Mouse (Mus musculus): Measurements from ENCODE around the gene Sgcd.
"Not testable (repeated sequence)": the region's sequence is repeated elsewhere in the genome, so short reads cannot be mapped to it uniquely, and the experiment has no call there.

The Sgcd gene

DNA sequence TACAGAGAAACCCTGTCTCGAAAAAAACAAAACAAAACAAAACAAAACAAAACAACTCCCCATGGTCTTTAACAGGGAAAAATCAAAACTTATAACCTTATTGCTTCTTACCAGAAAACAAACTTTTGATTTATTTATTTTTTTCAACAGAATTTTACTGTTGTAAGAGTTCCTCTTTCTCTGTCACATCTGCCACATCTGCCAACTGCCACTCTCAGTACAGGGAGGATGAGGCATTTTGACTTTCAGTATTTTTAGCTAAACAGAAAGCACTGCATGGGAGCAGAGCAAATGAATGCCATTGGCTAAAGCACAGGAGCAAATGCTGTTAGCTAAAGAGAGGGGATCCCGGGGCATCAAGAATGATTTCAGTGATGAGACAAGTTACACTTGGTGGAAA is 528.6 kb downstream of the Sgcd start:
- DNase-seq (ENCODE audit: low spot score) = no peak

DNA sequence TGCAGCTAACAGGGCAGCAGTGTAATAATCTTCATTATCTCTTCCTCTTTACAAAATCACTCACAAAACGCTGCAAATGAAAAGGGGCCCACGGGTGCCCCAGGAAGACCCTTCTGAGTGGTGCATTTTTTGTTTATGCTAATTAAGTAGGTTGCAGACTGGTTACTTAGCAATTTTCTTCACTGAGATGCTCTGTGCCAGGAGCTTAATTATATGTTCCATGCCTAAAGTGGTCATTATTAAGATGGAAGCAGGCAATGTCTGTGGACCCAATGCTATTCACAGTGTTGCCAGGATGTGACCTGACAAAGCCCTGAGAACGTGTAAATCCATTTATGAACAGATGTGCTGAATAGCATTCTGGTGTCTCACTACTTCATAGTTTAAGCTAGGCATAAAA is 529.6 kb downstream of the Sgcd start:
- no peak for DNase-seq (ENCODE audit: low spot score)

DNA sequence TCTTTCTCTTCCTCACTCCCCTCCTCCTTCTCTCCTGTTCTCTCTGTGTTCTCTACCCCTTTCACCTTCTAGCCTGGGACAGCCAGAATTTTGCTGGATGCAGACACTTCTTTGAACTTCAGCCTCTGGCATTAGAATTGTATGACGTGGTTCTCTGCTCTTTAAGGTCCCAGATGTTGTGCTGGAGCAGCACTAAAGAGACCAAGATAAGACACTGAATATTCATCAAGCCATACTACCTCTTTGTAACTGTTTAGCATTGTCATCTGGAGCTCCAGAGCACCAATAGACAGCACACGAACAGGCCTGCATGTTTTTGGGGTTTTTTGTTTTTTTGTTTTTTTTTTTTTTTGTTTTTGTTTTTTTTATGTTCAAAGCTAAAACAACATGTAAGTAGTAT is 541.0 kb downstream of the Sgcd start:
- DNase-seq (ENCODE audit: low spot score) = no peak

DNA sequence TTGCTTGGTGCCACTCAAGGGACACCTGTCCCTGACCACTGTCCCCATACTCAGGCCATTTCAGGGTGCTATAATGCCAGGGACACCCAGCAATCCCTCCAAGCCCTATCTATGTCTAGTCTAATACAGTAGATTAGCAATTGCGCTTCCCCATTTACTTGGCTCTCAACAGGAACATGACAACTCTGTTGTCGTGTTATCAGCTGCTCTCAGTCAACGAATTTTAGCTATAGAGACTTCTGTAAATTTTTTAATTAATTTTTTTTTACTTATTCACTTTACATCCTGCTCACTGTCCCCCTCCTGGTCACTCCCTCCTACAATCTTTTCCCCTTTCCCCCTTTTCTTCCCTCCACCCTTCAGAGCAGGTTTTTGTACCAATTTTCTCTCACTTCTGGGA is 542.4 kb downstream of the Sgcd start:
- no peak for DNase-seq (ENCODE audit: low spot score)

DNA sequence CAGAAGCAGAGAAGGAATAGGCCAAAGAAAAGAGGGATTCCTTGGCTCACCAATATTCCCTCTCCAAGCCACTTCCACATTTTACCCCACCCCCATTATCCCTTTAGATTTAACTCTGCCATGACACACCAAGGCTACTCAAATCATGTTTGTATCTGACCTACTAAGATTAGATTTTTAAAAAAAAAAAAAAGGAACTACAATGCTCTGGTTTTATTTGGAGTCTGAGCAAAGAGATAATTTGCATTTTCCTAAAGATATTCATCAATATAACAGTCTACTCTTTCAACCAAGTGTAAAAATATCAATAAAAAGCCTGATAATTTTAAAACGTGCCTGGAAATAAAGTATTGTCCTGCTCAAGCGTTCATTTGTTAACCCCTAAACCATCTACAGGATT is 543.1 kb downstream of the Sgcd start:
- DNase-seq (ENCODE audit: low spot score) = no peak

DNA sequence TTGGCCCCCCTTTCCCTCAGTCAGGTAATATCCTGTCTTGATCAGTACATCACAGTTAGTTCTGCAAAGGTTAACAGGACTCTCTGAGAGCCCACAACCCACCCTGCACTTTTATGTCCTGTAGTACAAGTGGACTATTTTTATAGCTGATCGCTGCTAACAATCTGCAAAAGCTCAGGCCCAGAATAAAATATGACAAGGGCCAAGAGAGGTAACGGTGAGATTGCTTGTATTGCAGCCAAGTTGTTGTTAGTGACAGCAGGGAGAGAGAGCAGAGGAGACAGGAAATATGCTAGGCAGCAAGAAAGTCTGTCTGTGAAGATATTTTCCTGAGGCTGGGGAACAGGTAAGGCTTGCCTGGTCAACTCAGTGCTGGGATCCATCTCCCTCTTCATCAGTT is 546.5 kb downstream of the Sgcd start:
- DNase-seq (ENCODE audit: low spot score) = no peak

DNA sequence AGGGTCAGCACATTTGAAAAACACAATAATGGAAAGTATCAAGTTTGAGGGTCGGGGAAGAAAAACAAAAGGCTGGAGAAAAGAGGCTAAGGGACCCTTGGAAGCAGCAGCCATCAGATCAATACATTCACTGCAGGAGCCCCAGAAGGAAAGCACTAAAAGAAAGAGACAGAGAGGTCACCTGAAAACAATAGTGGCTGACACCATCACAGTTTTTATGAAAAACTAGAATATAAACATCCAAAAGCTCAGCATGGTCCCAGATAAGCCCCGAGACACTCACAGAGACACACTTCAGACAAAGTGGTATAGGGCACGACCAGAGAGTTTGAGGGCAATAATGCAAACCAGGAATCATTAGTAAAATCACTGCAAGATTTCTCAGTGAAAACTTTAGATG is 589.2 kb downstream of the Sgcd start:
- no peak for DNase-seq (ENCODE audit: low spot score)

DNA sequence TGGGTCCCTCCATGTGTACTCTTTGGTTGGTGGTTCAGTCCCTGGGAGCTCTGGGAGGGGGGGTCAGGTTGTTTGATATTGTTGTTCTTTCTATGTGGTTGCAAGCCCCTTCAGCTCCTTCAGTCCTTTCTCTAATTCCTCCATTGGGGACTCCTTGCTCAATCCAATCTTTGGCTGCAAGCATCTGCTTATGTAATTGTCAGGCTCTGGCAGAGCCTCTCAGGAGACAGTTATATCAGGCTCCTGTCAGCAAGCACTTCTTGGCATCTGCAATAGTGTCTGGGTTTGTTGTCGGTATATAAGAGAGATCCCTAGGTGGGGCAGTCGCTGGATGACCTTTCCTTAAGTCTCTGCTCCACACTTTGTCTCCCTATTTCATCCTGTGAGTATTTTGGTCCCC is 598.0 kb downstream of the Sgcd start:
- DNase-seq (ENCODE audit: low spot score) = not testable (repeated sequence)

DNA sequence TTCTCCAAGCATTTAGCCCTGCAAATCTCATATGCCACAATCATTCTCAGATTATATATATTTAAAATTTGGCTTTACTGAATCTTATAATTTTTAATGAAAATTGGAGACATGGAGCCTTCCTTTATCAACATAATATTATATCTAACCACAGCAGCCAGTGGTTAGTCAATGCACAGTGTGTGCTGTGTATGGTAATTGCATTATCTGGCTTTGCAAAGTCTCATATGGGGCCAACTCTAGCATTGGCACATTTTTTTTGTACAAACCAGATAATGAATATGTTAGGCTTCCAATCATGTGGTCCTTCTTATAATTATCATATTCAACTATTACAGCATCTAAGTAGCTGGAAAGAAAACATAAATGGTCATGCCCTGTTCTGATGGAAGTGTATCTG is 599.4 kb downstream of the Sgcd start:
- DNase-seq (ENCODE audit: low spot score) = no peak

DNA sequence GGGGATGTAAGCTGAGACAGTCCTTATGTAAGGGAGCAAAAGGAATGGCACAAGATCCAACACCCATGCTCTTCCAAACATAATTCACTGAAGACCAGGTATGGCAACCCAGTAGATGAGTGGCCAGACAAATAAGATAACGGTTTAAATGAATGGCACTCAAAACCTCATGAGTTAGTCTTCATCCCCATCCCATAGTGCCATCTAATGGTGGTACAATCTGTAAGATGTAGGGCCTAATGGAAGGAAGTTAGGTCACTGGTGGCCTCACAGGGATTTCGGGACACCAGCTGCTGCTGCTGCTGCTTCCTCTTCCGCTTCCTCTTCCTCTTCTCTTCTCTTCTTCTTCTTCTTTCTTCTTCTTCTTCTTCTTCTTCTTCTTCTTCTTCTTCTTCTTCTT is 601.0 kb downstream of the Sgcd start:
- DNase-seq (ENCODE audit: low spot score) = no peak

DNA sequence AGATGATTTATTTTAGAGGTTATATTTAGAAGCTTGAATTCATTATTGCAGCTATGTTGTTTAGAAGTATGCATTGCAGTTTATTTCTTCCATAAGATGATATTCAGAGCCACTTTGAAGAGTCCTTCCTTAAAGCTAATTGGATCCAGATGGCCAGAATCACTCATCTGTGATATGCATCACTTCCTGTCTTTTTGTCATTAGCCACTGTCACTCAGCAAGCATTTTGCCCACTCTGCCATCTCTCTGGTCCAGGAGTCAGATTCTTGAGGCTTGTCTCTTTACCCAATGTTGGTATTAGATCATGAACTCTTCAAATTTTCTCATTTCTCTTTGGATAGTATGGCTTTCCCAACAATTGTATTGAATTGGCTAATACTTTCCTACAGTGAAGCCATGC is 602.6 kb downstream of the Sgcd start:
- no peak for DNase-seq (ENCODE audit: low spot score)

DNA sequence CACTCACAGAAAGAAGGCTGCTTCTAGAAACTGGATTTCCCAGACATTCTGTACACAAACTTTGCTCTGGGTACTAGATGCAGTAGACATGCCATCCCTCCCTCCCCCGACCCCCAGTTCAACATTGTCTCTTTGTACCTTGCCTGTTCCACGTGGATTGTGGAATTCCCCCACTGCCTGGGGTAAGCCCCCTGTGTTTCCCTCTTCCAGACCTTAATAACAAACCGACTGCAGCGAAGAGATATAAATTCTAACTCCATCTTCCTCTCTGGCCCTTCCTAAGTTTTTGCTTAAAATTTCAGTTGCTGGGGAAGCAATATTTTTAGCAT is 609.2 kb downstream of the Sgcd start:
- no peak for DNase-seq (ENCODE audit: low spot score)

DNA sequence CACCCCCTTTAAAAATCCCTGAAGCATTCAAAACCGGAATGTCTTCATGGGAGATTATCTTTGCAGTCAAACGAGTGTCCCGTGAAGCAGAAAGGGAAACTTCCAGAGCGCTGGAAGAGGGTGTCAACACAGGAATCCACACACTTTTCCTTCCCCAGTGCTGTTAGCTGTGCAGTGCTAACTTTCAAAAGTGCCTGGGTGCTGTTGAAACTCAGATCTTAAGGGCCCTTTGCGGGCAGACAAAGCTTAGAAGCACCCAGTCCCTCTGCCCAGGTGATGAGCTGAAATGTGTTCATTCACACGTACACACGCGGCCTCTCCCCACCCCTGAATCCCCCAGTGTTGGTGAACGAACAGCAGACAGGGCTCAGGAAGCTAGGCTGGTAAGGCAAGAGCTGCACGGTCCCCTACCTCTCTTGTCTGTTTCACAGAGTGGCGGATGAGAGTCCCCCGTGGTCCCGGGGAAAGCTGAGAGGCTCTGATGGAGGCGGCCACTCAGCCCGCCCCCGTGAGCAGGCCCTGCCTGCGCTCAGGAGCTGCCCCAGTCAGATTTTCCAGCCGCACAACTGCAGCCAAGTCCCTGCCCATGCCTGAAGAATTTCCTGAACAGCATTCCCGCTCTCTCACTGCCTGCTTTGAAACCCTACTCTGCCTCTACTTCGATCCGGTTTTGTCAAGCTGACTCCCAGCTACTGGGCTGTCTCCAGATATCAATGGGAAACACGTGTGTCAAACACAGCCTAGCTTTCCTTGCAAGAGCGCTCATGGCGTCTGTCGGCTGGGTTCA is 609.7 kb downstream of the Sgcd start:
- no peak for DNase-seq (ENCODE audit: low spot score)

DNA sequence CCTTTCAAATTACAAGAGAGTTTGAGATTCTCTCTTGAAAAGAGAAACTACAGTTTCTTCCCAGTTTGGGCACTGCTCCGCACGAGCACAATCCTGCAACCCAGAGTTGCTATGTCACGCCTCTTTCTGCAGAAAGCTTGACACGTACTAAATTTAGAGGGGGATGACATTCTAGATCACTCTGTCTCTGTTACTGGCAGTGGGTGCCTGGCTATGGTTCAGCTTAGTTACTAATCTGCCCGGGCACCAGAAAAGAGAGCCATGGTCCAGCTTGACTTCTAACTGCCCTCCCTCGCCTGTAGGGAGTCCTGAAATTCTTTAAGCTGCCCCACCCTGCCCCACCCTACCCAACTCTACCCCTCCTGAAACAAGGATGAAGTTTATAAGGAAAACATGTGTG is 611.3 kb downstream of the Sgcd start:
- DNase-seq (ENCODE audit: low spot score) = no peak

DNA sequence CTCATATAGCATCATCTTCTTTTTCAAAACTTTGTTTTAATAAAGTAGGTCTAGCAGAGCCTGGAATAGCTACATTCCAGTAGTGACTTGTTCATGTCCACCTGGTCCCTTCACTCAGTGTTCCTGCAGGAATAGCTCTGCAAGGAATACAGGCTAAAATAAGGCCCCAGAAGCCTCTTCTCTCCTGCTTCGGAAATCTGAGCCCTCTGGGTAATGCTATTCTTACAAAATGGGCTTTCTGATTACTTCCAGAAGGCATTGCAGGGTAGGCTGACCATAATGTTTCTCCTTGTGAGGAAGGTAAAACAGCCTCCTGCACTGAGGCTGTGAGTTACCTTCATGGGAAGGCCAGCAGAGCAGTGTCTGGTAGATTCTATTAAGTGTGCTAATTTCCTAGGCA is 611.9 kb downstream of the Sgcd start:
- no peak for DNase-seq (ENCODE audit: low spot score)

DNA sequence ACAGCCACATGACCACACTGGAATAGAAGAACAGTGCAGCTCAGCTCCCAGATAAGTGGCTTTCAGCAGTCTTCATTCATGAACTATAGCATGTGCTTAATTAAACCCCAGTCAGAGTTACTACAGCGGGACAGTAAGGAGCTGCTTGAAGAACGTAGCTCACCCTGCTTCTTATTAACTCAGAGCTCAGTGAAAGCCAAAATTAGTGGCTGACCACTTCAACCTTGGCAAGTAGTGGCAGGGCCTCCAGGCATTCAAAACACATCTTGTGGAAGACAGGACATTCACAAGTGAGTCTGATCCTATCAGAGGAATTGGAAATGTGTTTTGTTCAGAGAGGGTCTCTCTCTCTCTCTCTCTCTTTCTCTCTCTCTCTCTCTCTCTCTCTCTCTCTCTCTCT is 617.2 kb downstream of the Sgcd start:
- DNase-seq (ENCODE audit: low spot score) = no peak

DNA sequence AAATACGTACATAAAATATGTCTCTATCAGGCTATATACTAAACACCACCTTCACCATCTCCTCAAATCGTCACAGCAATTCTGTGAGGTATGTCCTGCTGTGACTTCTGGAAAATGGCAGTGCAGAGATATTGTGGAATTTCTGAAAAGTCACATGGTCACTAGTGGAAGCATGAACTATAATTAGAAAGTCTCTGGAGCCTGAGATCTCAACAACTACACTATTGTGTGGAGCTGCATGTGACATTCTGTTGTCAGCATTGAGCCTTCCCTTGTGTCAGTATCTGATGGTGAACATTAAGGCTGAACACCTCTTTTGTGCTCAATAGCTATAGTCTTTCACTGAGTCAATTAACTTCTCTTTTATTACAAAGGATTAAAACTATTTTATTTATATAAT is 637.2 kb downstream of the Sgcd start:
- DNase-seq (ENCODE audit: low spot score) = no peak

DNA sequence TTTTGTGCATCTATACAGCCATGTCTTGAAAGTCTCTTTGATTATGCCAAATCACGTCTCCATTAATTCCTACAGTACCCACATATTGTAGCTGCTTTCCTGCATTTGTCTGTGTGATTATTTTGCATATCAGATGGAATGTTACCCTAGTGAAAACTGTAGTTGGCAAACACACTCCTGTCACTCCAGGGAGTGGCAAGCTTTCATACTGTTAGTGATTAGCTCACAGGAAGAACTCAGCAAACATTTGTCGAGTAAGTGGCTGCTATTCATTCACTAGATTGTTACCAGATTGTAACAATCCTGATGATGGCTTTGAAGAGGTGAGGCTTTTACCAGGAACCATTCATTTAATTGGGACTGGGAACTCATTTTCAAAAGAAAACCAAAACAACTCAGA is 645.3 kb downstream of the Sgcd start:
- DNase-seq (ENCODE audit: low spot score) = no peak

DNA sequence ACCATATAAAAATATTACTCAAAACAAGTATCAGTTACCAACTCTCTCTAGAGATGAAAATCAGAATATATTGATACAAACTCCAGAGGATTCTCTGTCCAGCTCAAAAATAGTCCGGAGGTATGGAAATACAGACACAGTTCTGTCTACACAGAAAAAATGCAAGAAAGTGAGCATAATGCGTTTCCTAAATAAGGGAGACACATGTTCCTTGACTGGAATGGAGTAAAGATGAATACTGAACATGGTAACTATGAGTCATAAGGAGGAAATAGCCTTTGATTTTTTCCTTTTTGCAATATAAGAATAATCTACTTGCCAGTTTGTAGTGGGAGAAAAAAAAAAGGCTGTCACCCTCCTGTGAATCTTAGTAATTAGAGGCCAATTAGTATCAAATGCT is 655.1 kb downstream of the Sgcd start:
- DNase-seq (ENCODE audit: low spot score) = no peak

DNA sequence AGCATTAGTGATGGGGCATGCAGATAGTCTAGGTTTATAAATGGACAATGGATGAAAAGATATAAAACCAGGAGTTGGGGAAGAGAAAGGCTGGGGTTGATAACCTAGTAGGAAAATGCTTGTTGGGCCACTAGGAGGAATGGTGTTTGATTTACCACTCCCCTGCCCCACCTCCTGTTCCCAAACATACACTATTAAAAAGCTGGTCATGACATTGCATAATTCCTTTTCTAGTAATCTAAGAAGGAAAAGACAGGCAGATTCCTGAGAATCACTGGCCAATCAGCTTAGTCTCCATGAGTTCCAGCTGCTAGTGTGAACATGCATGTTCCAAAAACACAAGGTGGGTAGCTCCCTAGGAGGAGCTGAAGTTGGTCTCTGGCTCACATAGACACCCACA is 683.2 kb downstream of the Sgcd start:
- no peak for DNase-seq (ENCODE audit: low spot score)

DNA sequence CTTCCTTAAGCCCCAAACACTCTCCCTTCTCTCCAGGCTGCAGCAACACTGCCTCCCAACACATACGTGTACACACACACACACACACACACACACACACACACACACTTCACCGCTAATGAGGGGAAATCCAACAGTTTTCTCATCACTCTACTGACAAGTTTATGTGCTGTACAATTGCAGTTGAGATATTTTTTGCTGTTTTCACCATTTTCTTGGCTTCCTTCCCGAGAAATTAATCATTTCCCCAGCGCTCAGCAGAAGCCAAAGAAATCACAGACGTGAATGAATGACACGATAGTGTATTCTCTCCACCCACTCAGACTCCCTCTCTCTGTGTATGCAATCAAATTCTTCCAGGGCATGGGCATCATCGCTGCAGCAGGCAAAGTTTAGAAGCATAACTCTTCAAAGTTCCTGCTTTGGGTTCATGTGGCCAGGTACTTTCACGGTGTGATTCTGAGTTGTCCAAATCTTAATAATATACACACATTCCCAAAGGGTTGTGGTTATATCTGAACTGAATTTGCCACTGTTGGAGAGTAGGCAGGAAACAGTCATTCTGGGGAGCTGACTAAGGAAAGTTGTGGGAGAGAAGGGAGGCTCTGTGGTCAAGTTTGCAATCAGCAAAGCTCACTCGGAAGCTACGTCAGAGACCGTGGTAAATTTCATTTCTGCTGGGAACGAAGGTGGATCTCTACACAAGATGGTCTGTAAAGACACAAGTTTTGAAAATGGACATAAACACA is 683.9 kb downstream of the Sgcd start:
- peak; percentile 63 for DNase-seq (ENCODE audit: low spot score)

DNA sequence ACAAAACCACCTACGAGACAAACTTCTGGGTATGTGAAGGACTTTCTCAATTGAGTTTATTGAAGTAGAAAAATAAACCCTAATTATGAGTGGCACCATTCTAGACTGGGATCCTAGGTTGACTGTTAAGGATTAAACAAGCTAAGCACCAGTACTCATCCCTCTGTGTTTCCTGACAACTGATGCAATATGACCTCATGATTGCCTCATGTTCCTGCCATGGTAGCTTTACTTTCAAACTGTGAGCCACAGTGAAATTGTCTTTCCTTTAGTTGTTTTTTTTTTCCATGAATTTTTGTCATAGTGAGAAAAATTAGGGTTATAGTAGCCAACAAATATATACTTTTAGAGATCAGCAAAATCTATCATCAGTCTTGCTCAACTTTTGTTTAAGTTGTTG is 689.0 kb downstream of the Sgcd start:
- DNase-seq (ENCODE audit: low spot score) = no peak

DNA sequence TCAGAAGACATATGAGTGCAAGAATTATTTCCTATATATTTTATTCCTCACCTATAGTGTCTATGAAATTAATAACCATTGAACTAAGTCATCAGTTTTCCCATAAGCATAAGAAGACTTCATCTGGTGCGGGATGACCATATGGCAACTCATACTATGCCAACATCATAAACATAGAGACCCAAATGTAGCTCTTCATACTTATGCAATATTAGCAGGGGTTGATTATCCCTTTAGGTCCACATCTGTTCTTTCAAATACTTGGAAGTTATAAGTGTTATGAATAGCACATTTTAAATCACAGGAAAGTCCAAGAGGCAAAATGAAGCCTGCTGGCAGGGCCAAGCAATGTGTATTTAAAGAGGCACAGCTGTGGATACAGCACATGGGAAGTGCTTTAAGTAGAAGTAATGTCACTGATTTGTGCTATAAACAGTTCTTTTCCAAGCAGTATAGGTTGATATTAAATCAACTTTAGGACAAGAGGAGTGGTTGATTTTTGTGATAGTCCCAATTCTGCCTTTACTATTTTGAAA is 690.9 kb downstream of the Sgcd start:
- no peak for DNase-seq (ENCODE audit: low spot score)

DNA sequence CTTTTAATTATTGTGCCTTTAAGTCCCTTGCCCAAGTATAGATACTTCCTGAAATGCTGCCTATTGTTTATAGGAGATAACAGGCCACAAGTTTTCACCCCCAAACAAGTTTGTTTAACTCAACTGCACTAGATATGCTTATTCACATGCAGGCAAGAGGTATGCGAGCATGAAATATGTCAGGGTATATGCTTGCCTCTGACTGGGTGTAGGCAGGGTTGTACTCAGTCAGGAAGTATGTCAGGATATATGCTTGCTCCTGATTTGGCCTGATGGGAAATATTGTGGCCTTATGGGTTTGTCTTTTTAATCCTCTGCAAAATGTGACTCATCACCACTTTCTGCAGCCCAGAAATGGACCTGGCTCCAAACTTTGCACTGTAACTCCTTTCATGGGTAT is 694.0 kb downstream of the Sgcd start:
- no peak for DNase-seq (ENCODE audit: low spot score)

All from layer of hippocampus, adult 9-10 months (tissue).